Mouse (Mus musculus) ZHBTc4 (cell line): ENCODE measurements around the gene Rnf144b.
A peak's percentile ranks its signal among the peaks of the same experiment; 100 is the strongest.

Experiments
- DNase-seq: peaks from one replicate; pipeline ENCODE4 v3.0.0-alpha.2; 2011; ENCODE audit warnings: low read depth, low spot score

Gene Rnf144b

DNA sequence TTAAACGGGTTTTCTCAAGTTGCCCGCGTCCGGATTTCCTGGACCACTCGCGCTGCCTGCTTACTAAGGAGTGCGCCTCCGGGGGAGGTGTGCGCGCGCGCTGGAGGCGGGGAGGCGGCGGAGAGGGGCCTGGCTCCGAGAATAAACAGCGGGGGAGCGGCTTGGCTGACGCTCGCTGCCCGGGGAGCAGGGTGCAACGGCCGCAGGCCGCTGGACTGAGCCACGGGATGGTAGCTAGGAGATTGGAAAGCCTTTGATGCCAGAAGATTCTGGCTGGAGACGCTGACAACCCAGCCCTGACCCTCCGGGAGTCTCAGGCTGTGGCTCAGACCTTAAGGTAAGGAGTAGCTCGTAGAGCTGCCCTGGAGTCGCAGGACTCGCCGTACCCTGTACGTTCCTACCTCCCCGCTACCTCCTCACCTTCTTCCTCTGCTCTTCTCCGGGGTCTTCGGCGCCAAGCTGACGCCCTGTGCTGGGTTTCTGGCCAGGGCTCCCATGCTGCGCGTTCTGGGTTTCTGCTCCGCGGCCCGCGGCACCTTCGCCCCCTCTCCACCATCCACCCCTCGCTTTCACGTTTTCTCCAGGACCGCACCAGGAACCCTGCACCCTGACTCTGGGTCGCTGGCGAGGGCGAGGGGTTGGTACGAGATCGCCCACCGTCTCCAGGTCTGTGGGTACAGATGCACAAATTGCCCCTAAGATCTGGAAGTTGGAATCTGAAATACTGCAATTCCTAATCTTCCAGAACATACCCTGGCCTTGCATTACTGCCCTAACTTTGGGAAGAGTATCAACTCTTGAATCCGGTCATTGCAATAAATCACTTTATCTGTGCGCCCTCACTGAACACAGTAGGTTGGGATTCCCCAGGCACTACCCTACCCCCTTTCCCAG lies at the start of gene Rnf144b:
Rnf144b (plus strand) TSS at position 120 of the 894 bp plus-strand sequence.
- peak; percentile 75 for DNase-seq

DNA sequence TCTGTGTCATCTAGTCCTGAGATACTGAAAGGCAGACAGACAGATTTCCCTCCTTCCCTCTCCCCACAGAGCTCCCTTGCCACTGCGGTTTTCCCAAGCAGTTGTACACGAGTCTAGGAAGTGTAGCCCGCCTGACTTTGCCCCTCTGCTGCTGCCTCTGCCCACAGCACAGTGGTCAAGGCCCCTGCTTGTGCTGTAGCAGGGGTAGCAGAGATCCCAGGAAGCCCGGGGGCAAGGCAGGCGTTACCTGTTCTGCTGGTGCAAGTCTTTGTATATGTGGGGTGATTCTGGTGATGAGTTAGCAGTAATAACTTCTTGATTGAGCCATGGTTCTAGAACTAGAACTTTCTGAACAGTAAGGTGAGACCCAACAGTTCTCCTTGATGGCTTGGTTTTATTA lies 46.3 kb upstream of the Rnf144b start:
- DNase-seq = no peak

DNA sequence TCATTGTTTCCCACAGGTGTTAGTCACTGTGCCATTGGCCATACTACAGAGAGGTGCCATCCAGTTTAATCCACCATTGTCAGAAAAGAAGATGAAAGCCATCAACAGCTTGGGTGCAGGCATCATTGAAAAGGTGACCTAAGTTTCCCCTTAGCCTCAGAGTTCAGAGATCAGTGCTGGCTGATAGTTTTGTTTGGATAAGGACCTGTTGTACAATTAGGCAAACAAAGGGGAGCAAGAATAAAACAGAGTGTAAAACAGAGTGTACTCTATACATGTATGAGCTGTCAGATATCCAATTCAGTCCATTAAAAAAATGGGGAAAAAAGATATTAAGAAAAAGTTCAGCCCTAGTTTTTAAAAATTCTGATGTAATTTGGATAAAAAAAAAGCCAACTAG lies 45.1 kb upstream of the Rnf144b start:
- no peak for DNase-seq

DNA sequence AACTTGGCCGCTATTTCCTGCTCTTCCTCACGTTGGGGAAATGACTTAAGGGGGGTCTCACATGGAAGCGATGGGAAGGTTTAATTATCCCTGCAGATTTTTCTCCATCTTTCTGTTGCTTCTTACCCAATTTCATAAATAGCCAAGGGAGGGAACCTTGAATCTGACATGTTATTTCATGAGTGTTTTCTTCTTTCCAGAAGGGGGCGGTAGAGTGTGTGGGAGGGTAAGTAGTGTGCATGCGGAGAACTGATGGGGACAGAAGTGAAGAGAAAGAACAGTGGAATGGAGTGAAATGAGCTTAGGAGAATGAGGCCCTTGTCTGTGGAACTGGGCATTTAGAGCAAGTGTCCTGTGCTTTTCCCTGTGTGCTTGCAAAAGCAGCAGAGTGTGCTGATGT lies 43.7 kb upstream of the Rnf144b start:
- peak; percentile 50 for DNase-seq

DNA sequence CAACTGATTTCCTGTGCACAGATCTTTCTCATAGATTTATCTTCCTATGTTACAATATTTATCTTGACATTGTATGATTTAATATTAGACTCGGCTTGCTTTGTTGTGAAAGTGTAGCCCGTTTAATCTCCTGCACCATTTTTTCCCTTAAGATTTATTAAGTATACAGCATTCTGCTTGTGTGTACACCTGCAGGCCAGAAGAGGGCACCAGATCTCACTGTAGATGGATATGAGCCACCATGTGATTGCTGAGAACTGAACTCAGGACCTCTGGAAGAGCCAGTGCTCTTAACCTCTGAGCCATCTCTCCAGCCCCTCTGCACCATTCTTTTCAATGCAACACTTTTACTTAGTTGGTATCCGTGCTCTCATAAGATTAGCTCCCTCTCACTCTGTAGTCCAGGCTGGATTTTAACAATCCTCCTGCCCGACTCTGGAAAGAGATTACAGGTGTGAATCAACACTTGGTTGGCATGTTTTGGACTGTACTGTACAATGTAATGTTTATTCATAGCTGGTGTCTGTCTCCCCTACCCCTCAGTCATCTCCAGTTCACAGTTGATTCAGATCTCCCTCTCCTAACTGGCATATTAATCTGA lies 41.5 kb upstream of the Rnf144b start:
- DNase-seq = peak; percentile 67

DNA sequence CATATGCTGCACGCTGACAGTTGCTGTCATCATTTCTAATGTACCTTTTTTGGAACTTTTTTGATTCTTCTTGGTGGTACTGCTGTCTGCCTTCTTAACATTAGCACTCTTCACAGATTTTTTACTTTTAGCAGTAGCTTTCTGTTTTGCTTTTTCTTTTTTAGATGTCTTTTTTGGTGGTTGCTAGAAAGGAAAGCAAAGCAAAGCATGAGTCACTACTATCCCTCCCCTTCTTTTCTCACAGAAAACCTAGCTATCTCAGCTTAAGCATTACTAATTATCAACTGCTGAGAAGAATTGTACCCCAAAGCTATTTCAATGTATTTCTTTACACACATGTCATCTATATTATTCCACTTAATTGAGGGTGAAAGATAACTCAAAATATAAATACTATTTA lies 34.0 kb upstream of the Rnf144b start:
- DNase-seq = no peak

DNA sequence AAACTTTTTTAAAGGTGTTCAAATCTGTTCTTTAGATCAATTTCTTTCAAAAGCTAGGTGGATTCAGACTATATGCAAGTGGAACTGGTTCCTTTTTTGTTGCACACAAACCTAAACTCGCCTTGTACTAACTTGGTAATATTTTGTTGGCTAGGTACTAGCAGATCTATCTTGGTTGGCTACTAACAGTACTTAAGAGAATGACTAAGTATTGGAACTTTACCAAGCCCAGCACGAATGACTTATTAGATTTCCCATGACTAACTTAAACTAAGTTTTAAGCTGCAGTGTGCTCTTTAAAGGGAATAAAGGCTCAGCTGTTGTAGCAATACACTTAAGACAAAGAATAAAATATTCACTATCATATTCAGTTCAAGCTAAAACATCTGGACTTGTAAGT lies 33.2 kb upstream of the Rnf144b start:
- no peak for DNase-seq

DNA sequence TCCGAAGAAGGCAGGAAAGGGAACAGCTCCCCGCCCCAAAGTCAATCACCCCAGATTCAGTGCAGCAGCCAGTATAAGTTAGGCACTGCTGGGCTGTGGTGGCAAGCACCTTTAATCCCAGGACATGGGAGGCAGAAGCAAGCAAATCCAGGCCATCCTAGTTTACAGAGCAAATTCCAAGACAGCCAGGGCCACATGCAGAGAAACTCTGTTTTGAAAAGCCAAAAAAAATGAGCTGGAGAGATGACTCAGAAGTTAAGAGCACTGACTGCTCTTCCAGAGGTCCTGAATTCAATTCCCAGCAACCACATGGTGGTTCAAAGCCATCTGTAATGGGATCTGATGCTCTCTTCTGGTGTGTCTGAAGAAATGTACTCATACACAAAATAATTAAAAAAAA lies 28.7 kb upstream of the Rnf144b start:
- DNase-seq = no peak

DNA sequence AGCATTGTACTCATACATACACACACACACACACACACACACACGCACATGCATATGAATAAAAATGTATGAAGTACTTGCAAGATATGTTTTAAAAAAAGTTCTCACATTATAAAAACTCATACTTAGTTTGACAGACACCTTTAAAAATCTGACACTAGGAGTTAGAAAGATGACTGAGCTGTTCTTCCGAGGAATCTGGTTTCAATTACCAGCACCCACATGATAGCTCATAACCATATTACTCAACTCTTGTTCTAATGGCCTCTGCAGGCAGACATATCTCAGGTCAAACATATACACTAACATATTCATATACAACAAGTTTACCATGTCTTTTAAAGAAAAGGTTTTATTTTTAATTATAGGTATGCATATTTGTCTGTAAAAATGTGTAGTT lies 25.9 kb upstream of the Rnf144b start:
- no peak for DNase-seq

DNA sequence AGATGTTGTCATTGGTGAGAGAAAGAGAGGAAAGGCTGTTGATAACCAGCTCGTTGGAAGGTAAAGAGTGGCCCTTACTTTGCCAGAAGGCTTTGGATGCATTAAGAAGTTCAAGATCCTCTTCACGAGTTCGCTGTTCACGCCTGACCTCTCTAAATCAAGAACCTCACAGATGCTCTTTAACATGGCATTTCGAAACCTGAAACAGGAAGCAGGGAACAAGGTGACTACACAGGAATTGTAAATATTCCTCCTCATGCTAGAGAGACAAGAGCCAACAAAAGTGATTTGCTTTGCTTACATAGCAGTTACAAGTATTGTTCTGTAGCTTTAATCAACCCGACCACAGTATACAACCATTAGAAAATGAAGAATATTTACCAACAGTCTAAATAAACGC lies 23.2 kb upstream of the Rnf144b start:
- DNase-seq = no peak

DNA sequence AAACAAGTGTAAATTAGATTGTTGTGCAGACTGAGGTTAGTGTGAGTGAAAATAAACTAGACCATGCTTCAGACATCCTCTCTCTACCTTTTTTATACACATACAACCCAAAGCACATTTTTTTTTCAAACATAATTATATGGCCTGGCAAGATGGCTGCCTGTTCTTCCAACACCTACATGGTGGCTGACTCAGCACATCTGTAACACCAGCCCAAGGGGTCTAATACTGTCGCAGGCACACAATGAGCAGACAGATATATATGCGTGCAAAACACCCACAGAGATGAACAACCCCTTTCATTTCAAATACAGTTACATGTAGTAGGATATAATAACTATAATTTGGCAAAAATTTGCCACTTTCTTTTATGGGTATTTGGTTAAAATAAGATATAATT lies 21.9 kb upstream of the Rnf144b start:
- DNase-seq = no peak

DNA sequence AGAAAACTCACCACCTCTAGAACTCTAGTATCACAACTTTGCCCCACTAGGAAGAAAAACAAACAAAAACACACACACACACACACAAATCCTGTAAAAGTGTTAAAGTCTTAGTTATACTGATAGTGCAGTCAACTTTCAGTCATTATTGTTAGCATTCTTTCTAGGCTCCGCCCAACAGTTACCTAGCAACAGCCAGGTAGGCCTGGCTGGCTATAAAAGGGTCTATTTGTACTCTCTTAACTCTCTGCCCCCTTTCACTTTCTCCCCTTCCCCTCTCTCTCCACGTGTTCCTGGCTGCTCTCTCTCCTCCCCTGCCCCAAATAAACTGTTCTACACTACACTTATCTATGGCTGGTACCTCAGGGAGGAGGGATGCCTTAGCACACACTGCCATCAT lies 18.3 kb upstream of the Rnf144b start:
- DNase-seq = peak; percentile 44

DNA sequence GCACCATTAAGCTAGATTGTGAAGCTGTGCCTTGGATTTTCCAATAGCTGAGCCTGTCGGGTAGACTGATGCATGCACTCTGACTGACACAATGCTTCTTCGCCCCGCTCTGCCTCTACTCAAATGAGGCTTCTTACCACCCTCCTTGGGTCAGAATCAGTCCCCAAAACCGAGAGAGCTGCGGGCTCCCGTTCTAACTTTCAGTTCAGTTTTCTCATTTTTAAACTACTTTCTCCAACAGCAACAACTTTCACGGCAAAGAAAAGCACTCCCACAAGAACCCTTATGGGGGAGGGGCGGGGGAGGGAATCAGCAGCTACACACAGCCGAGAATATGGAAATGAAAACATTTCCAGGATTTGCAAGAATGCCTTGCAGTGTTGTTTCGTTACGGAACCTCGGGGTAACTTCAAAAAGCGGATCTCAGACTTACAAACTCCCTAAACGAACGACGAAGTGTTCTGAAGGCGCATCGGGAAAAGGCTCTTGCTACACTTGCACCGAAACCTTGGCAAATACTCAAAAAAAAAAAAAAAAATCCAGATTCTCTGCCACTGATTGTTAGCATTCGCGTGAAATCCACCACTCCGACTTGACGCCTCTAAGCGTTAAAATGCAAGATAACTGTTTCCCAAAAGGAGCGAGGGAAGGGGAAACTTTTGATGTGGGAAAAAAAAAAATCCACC lies 17.5 kb upstream of the Rnf144b start:
- DNase-seq = peak; percentile 56

DNA sequence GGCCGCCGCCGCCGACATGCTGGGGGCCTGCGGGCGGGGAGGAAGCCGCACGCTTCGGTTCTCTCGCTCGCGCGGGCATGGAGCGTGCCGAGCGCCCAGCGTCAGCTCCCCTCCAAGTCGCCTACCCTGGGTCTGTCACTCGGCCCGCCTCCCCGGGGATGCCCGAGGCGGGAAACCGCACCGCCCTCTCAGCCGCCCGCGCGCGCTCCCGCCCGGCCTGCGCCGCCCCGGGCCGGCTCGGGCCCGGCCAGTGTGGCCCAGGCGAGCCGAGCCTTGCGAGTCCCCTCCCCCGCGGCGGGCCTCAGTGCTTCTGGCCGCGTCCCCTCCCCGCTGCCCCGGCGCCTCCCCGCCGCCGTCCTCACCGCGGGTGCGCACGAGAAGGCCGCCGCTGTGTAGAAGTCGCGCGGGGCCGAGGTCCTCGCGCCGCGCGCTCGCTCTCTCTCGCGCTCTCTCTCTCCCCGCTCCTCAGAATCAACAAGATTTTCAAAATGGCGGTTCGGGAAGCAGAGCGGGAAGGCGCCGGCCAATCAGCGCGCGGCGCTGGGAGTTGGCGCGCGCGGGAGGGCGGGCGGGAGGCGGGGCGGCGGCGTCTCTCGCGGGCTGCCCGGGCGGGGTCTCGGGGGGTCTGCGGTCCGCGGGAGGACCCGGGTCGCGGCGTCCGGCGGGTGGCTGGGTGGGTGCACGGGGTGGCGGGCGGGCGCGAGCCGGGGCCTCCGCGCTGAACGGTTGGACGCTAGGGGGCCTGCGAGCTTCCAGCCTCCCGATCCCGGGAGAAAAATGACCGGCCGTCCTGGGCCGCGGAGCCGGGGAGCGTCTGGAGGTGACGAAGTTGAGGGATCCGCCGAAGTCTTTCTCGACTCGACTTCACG lies 16.5 kb upstream of the Rnf144b start, which contains the start of gene Dek:
Dek (minus strand) TSS at position 491 of the 869 bp plus-strand sequence.
- DNase-seq = peak; percentile 93

DNA sequence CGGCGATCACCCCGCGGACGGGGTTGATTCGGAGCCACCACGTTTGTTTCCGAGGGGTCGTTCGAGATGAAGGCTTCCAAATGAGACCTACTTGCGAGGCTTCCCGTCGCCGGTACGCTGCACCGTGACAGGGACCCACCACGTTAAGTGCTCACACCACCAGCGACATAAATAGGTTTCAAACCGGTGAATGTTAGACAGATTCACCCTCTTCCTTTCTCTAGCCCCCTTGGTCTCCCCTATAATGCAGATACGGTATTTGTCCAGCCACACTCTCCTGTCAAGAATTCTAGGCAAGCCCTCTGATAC lies 15.9 kb upstream of the Rnf144b start:
- DNase-seq = no peak

DNA sequence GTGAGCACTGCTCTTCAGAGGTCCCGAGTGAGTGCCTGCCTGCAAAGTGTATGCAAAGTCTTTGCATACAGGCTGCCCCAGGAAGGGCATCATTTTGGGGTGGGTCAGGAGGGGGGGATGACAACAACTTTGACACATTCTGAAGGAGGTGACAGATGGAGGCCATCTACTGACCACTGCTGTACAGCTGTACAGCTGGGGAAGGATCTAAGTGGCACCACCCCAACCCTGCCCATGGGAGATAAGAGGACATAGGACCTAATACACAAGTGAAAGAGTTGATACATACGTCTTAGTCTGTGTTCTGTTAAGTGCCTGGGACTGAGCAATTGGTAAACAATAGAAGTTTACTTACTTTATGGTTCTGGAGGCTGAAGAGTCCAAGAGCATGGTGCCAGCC lies 13.2 kb upstream of the Rnf144b start:
- DNase-seq = no peak

DNA sequence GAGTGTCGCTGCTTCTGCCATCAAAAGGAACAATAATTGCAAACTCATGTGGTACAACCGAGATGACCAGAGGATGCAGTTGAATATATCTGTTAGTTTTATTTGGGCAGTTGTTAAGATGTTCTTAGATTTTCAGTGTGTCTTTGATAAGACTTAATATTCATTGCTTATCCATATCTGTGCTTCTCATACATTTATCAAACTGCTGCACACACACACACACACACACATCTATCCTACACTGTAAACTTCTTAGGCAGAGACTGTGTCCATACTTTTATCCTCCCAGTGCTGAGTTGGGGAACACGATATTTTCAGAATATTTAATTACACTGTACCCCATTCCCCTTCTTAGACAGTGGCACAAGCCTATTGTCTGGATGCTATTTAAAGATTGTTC lies 11.3 kb upstream of the Rnf144b start:
- DNase-seq = no peak

DNA sequence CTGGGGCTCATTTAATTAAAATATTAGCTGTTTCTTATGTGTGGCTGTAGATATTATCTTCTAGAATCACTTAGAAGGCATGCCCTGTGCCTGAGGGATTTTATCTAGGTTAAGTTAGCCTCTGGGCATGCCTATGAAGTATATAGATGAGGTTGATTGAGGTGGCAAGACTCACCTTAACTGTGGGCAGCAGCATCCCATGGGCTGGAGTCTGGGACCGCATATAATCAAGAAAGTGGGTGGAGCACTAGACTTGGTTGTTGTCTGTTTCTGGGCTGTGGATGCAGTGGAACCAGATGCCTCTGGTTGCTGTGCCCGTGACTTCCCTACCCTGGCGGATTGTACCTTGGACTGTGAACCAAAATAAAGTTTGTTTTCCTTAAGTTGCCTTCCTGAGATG lies 10.4 kb upstream of the Rnf144b start:
- DNase-seq = no peak

DNA sequence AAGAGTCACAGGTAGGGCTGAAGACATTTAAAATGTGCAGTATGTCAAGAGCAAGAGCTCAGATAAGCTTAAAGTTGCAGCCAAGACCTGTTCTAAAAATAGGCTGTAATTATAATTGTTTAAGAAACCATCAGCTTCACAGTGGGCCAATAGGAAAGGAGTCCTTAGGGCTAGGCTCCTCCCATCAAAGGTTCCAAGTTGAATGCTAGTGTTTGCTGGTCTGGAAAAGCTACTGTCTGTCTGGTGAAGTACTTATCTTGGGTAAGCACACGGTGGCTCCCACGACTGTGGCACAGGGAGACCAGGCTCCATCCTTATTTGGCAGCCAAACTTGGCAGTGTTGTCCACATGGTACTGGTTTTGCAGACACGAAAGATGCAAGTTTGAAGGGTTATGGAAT lies 9.5 kb upstream of the Rnf144b start:
- DNase-seq = no peak

DNA sequence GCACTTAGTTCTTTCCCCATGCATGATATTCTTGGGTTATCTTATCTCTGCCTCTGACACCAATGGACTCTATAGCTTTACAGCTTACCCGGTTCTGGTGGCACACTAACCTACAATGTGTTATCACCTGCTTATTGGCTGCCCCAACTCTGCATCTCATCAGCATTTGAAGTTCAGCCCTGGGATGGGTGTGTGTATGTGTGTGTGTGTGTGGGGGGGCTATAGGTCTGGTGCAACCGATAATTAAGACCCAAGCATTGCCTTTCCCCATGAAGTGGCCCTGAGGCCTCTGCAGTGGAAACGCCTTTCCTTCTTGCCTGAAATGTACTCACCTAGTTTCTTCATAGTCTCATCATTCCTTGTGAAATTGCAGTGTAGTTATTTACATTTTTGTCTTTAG lies 6.5 kb upstream of the Rnf144b start:
- no peak for DNase-seq

DNA sequence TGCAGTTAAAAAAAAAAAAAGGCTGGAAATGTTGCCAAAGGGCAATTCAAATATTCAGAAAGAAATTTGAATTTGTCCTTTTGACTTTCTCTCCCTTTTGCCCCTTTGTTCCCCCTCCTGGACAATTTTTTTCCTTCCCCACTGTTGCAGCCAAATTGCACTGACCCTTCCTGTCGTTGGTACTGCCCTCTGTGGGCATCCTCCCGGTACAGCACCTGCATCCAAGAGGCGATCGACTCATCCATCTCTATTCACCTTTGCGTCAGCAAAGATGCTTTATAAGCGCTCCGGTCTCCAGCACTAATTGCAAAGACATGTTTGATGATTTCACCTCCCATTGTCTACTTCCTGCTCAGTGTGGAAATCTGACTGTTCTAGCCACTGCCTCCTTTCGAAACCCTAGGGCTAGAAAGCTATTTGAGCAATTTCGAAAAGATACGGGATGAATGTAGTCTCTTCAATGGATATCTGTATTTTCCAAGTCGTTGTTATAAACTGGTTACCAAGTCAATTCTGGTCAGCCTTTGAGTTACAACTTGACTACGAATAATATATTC lies 1.0 kb upstream of the Rnf144b start:
- no peak for DNase-seq

DNA sequence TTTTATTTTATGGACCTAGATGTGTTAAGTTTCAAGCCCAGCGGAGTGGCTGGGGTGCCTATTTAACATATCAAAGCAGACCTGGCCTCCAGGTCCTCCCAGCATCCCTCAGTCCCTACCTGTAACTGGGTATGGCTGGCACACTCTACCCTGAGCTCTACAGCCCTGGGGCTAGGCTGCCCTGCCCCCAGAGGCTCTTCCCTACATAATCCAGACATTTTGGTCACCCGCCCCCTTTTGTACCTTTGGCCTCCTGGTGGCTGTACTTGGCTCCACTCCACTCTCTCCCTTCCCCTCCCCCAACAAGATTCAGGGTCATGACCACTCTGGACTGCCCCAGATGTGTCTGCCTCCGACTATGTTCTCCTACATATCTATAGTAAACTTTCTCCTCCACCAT lies 2.0 kb downstream of the Rnf144b start:
- peak; percentile 82 for DNase-seq
